Mouse (Mus musculus) layer of hippocampus, adult 18-20 months (tissue): ENCODE measurements around the gene Abl2. TPM values are rescaled to one million over a fixed set of nuclear protein-coding genes. Genes with fewer than 3 reads are reported as not detected.
A peak's percentile ranks its signal among the peaks of the same experiment; 100 is the strongest.

Experiments used
- DNase-seq, 2 experiments: peaks; one replicate each; pipeline ENCODE4 v3.0.0; 2022; ENCODE audit warnings: low spot score in 2 of 2
- total RNA-seq, 2 experiments: library from RNA; stranded (reverse); gene quantifications; 2 replicates each; pipeline ENCODE4 v1.2.3; 2021

Abl2 gene
- total RNA-seq, 2 experiments from 2014 or later, result 83.1 to 89.9 TPM

DNA sequence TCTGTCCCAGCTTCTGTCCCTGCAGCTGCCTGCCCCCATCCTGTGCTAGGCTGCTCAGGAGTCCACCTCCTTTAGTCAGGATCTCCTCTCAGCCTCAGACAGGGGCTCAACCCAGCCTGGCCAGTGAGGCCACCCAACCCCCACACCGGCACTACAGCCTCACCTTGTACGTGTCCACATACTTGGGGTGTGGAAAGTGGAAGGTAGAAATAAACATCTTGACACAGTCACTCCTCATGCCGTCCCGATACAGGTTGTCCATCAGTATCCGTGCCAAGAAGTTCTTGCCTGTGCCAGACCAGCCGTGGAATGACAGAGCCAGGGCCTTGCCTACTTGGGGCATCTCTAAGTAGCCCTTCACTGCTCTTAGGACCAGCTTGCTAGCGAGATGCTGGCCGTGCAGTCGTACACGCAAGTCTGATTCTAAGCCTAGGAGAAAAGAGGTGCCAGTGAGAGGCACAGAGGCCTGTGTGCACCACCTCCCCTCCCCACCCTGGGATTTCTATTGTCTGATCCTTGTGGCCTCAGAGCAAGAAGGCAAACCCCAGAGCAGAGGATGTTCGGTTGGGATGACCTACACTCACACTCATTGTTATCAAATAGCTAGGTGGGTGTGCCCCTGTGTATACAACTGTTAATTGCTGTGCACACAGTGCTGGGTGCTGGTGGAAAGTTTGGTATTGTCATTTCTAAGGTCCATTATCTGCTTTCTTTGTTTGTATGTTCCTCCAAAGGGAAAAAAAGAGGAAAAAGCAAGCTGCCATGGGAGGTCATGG is 110.8 kb downstream of the Abl2 start:
- no peak for DNase-seq

DNA sequence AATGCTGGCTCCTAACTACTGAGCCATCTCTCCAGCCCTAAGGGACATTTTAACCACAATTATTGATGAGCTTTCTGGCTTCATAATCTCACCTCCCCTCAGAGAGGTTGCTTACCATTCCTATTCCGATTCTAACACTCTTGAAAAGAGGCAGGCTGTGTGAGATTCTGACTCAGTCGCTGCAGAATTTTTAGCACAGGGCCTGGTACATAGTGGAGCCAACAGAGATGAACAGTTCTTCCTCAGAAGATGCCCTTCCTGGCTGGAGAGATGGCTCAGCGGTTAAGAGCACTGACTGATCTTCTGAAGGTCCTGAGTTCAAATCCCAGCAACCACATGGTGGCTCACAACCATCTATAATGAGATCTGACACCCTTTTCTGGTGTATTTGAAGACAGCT is 113.3 kb downstream of the Abl2 start:
- no peak for DNase-seq

DNA sequence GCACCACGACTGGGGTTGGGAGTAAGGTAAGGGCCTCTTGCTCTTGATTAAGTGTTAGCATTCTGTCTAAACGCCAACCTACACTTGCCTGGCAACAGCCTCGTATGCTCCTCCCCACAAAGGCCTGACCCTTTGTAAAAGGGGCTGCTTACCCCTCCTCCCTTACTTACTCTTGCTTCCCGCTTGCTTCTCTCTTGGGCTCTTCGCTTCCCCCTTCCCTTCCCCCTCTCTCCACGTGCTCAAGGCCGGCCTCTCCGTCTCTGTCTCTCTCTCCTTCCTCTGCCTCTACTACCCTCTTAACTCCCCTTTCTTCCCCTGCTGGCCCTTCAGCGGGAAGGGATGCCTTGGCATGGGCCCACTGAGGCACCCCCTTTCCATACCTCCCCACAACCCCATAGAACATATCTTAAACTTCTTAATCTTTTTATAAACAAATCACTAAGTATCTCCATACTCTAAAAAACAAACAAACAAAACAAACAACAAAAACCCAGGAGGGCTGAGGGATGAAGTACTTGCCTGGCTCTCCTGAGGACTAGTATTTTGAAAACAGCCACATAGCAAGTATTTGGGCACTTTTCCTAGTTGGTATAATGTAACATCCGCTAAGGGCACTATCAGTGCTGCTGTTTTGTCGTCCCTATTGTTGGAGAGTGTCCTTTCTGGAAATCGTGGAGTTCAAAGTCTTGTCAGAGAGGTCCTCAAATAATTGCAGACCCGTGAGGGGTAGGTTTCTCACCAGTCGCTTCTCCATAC is 114.3 kb downstream of the Abl2 start:
- no peak for DNase-seq

DNA sequence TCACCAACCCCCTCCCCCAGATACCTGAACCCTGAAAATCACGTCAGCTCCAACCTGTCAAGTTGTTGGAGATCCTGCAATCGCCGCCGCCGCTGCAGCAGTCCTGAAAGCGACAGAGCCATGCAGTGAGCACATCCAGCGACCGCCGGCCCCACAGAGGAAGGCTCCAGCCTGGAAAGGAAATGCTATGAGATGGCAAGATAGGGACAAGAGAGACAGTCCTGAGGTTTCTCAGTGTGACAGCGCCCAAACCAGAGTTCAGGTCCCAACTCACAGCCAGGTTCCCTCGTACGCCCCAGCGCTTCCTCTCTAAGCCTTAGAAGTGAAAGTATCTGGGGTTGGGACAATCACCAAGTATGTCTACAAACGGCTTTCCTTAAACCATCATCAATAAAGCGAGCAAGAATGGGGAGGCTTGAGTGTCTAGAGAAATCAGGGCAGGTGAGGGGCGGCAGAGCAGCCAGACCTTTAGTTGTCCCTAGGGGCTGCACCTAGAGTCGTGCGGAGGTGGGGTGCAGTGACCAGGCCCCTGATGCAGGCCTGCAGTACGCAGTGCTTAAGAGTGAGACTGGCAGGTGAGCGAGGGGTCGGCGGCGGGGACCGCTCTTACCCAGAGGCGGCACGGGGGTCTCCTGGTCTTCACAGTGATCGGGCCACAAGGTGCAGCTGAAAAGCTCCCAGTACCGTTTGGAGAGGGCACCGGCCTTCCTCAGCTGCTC is 115.0 kb downstream of the Abl2 start:
- no peak for DNase-seq

DNA sequence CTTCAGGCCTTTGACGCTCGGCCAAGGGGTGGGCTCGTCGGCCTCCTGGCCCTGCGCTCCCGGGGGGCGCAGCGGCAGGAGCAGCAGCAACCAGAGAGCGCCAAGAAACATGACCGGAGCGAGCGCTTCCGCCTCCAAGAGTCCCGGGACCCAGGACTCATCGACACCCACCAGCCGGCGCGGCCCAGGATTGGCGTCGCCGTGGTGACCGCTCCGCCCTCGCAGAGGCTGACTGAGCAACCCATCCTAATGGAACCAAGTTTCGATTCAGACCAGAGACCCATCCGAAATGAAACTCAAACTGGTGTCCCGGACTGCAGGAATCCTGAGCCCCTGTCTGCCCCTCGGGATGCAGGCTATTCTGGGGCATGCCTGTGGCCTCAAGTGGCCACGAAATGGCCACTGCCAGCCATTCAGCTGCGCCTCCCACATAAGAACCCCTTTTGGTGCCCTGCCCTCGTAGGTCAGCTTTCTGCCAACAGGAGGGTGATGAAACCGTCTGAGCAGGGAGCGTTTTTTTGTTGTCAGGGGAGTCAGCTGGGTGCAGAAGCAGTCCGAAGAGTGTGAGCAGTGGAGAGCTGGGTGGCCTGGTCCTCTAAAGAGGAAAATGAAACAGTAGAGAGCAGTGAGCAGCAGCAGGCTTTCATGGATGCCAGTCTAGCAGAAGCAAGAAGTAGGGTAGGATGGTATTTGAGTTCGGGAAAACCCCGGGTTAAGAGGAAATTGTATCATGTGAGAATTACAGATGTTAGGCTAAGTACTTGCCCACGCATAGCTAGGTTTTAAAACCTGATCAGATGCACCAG is 115.8 kb downstream of the Abl2 start, which contains the start of gene Tor3a:
Gene Tor3a (minus strand): TSS at position 162 of the 806 bp plus-strand sequence.
- DNase-seq, result peak; percentile 52 to 69

DNA sequence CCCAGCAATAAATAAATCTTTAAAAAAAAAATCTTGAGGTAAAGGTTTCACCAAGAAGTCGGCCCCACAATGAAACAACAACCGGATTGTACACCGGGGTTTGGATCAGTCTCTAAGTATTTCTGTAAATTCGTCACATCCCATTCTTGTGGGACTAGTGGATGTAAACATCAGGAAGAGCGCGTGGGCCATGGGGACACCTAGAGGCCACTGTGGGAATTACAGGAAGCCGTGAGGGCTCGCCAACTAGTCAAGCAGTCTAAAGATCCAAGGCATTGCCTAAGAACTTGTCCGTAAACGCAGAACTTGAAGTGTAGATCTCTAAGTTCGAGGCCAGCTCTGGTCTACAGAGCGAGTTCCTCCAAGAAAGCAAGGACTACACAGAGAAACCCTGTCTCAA is 117.6 kb downstream of the Abl2 start:
- DNase-seq, result peak in 1 of 2 experiments; percentile 60

DNA sequence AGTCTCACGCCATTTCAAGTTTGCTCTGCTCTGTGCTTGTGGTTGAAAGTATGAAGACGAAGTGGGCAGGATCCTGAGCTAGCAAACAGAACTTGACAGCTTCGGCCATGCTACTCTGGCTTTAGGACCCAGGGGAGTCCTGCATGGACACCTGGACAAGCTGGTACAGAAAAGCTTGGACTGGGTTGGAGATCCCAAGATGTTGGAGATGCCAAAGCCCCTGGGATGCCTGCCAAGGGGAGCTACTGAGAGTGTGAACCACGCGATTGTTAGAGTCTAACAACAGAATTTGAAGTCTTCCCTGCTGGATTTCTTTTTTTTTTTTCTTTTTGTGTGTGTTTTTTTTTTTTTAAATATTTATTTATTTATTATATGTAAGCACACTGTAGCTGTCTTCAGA is 118.0 kb downstream of the Abl2 start:
- no peak for DNase-seq

DNA sequence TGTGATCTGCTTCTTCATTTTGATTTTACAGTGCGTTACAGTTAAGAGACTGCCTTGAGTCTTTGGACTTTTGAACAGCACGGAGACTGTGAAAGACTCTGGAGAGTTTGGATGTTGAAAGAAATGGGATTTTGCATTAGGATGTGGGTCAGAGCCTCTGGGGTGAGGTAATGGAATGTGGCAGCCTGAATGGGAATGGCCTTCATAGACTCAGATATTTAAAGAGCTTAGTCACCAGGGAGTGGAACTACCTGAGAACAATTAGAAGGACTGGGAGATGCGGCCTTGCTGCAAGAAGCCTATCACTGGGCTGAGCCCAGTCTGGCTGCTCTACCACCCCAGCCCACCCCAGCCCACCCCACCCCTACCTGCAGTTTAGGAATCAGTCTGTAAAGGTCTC is 118.6 kb downstream of the Abl2 start:
- no peak for DNase-seq

DNA sequence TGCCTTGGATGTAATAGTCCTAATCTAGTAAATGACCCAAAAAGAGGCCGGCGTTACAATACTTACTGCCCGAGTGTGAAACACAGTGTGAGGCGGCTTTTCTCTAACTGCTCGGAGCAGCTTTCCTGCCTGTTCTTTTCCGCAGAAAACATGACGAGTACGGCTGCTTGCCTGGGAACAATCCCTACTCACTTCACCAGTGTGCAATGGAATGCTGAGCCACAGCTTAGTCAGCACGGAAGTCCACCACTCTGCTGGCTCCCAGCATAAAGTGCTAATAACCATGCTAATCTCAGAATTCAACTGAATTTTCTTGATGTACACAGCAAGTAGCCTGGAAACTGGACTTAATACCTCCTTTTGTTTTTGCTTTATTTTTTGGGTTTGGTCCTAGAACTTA is 121.0 kb downstream of the Abl2 start:
- no peak for DNase-seq

DNA sequence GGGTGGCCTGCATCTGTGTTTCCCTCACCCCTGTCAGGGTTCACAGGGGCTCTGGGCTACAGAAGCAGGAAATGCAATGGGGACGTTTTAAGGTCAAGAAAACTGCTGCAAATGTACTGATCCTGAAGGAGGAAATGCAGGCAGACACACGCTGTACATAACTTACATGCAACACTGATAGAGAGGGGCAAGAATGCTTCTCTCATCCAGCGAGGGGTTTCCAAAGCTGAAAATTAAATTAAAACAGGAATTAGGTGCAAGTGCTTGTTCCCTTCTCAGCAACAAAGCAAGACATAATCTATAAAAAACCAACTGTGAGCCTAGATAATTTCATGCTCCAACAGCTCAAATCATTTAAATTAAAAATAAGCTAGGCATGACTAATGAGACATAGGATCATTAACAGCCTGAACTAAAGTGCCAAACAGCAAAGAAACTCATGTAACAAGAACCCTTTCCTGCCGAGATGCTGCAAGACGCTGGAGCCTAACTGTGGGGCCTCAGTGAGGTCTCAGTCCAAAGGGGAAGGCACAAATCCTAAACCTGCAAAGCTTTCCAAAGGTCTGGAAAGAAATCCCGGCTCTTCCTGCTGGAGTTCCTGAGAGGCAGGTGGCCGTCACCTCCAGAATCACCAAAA is 127.6 kb downstream of the Abl2 start:
- no peak for DNase-seq

Other genes with a start within 250 kb of the Abl2 start
- gene Nphs2, start 248.1 kb upstream of the Abl2 start, total RNA-seq, result under 1 TPM in 1 of 2 experiments, not detected in 1; 0.13 TPM
- gene Gm2000, start 192.7 kb upstream of the Abl2 start, total RNA-seq, result 100 to 1,000 TPM; 341 to 368 TPM
- gene Axdnd1, start 137.6 kb upstream of the Abl2 start, total RNA-seq, result 1 to 10 TPM in 1 of 2 experiments, under 1 TPM in 1; 0.50 to 1.2 TPM
- 10 to 100 TPM; 49.0 to 58.6 TPM for gene Soat1, start 84.5 kb upstream of the Abl2 start, total RNA-seq
- gene Gm10031, start 34.8 kb upstream of the Abl2 start, total RNA-seq, result 10 to 100 TPM; 41.8 to 42.1 TPM
- gene Tor3a, start 115.6 kb downstream of the Abl2 start, total RNA-seq, result 1 to 10 TPM; 7.1 to 7.6 TPM
- 10 to 100 TPM; 82.7 to 83.8 TPM for gene Fam20b, start 160.3 kb downstream of the Abl2 start, total RNA-seq